Mouse (Mus musculus) embryonic facial prominence, embryonic 12.5 days (tissue): ENCODE results near the gene Slamf9. TPM values are rescaled to one million over a fixed set of nuclear protein-coding genes. Genes with fewer than 3 reads are reported as not detected.

Experiments
- ATAC-seq: fragments of 200-750 bp; cut with Nextera tagmentation; 2 replicates; pipeline ENCODE4 v1.8.0; 2017; ENCODE audit not compliant: insufficient number of reproducible peaks, insufficient read depth, low FRiP score, low TSS enrichment
- H3K27ac ChIP-seq: fragments of 300-500 bp; sonication (generic); 2 replicates; pipeline ENCODE4 v1.5.1; 2016; ENCODE audit warnings: mild to moderate bottlenecking
- H3K27me3 ChIP-seq: fragments of 300-500 bp; sonication (generic); 2 replicates; pipeline ENCODE4 v1.6.1; 2016; ENCODE audit warnings: mild to moderate bottlenecking, moderate library complexity
- H3K36me3 ChIP-seq: fragments of 300-500 bp; sonication (generic); 2 replicates; pipeline ENCODE4 v1.6.1; 2016; ENCODE audit warnings: mild to moderate bottlenecking
- H3K4me1 ChIP-seq: fragments of 300-500 bp; sonication (generic); 2 replicates; pipeline ENCODE4 v1.6.1; 2016
- H3K4me2 ChIP-seq: fragments of 300-500 bp; sonication (generic); replicated peaks from 2 replicates; pipeline ENCODE4 v1.6.1; 2016; ENCODE audit warnings: mild to moderate bottlenecking, moderate library complexity
- H3K4me3 ChIP-seq: fragments of 300-500 bp; sonication (generic); 2 replicates; pipeline ENCODE4 v1.5.1; 2016; ENCODE audit warnings: mild to moderate bottlenecking
- H3K9ac ChIP-seq: fragments of 300-500 bp; sonication (generic); 2 replicates; pipeline ENCODE4 v1.6.1; 2016; ENCODE audit warnings: mild to moderate bottlenecking, moderate library complexity
- H3K9me3 ChIP-seq: fragments of 300-500 bp; sonication (generic); 2 replicates; pipeline ENCODE4 v1.6.1; 2016; ENCODE audit warnings: mild to moderate bottlenecking, moderate library complexity
- WGBS: fragments of 180-500 bp; shearing (Covaris S2); methylation state at CpG from one replicate; pipeline ENCODE4 v1.1.7; 2016; 5-methylcytosine and 5-hydroxymethylcytosine counted together
- polyA plus RNA-seq: library from polyadenylated mRNA; unstranded; fragments of >200 nt; fragmentation: Nextera tagmentation; extraction: Ambion mirVana; gene quantifications from 2 replicates; pipeline ENCODE4 v1.2.1, GENCODE M21; 2016

Slamf9 gene
- polyA plus RNA-seq, 1 experiment from 2014 or later, result 0.41 TPM

DNA sequence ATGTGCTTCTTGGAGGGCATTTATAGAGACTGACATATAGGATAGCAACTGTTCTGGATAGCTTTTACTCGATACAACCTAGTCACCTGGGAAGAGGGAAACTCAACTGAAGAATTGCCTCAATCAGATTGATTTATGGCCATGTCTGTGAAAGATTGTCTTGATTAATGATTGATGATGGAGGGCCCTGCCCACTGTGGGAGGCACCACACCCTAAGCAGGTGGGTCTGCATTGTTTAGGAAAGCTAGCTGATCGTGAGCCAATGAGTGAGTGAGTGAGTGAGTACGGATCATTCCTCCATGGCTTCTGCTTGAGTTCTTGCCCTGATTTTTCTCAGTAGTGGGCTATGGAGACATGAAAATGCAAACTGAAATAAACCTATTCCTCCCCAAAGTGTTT is 34.6 kb upstream of the Slamf9 start:
- Histone ChIP-seq H3K27me3 (no peaks in the 10 kb centered on the region), H3K4me2 (no peak overlapping the region), H3K9me3 (no peaks in the 10 kb centered on the region), H3K4me3 (no peak overlapping the region), H3K27ac (no peak overlapping the region), H3K9ac (no peak overlapping the region), H3K36me3 (no peaks in the 10 kb centered on the region), H3K4me1 (no peaks in the 10 kb centered on the region)
- 89% methylated on average over 3 of the region's 3 CpGs for WGBS
- ATAC-seq, result no peak

DNA sequence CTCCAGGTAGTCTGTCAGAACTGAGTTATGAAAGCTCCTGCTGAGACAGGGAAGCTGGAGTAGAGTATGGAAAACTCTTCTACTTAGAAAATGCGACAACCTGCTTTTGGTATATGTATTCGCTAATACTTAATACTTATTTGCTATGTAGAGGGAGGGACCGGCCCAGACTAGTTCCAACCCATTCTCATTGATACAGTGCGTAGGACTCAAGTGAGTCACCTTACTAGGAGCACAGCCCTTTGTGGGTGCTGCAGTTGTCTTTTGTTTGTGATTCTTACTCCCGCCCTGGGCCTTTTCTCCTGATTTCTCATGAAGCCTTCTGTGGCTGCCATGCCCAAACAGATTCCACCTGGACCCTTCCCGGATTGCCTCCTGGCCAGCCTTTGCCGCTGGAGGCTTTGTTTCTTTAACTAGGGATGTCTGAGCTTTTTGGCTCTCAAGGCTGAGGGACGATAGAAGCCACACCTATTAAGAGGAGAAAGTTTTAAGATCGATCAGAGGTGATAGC is 33.2 kb upstream of the Slamf9 start:
- Histone ChIP-seq H3K4me1 (no peaks in the 10 kb centered on the region), H3K27ac (no peak overlapping the region), H3K9me3 (no peaks in the 10 kb centered on the region), H3K4me3 (no peak overlapping the region), H3K27me3 (no peaks in the 10 kb centered on the region), H3K36me3 (no peaks in the 10 kb centered on the region), H3K9ac (no peak overlapping the region), H3K4me2 (no peak overlapping the region)
- no peak for ATAC-seq
- 86% methylated on average over 9 of the region's 9 CpGs for WGBS

- 0 out of 2 replicates have a peak, but pooled peaks cover 6% of the 10 kb centered on the region for H3K4me1 ChIP-seq
- 19% methylated on average over 2 of the region's 2 CpGs for WGBS
- no peak for ATAC-seq
- no peaks in the 10 kb centered on the region for H3K27me3 ChIP-seq
- H3K4me3 ChIP-seq, result no peak overlapping the region
- no peak overlapping the region for H3K9ac ChIP-seq
- H3K27ac ChIP-seq, result no peak overlapping the region
- no peak overlapping the region for H3K4me2 ChIP-seq
- H3K36me3 ChIP-seq, result no peaks in the 10 kb centered on the region
- H3K9me3 ChIP-seq, result no peaks in the 10 kb centered on the region
Measured at GRCm38 (mm10) chr1:172450226-172450625, 24.9 kb upstream of the Slamf9 start.

GRCm38 (mm10) chr1:172450848-172451470 is 24.2 kb upstream of the Slamf9 start:
- no peak overlapping the region for H3K9ac ChIP-seq
- no peaks in the 10 kb centered on the region for H3K36me3 ChIP-seq
- no peaks in the 10 kb centered on the region for H3K27me3 ChIP-seq
- WGBS, result 31% methylated on average over 17 of the region's 17 CpGs
- no peaks in the 10 kb centered on the region for H3K9me3 ChIP-seq
- H3K4me2 ChIP-seq, result peak overlapping the region; percentile 30; the same call in 1 of the 2 replicates
- no peak overlapping the region for H3K4me3 ChIP-seq
- ATAC-seq, result 0 out of 2 replicates have a peak, but pooled peaks have one; percentile 52
- H3K27ac ChIP-seq, result no peak overlapping the region
- H3K4me1 ChIP-seq, result 0 out of 2 replicates have a peak, but pooled peaks cover 6% of the 10 kb centered on the region

GRCm38 (mm10) chr1:172452911-172453310 is 22.2 kb upstream of the Slamf9 start:
- H3K27ac ChIP-seq, result no peak overlapping the region

DNA sequence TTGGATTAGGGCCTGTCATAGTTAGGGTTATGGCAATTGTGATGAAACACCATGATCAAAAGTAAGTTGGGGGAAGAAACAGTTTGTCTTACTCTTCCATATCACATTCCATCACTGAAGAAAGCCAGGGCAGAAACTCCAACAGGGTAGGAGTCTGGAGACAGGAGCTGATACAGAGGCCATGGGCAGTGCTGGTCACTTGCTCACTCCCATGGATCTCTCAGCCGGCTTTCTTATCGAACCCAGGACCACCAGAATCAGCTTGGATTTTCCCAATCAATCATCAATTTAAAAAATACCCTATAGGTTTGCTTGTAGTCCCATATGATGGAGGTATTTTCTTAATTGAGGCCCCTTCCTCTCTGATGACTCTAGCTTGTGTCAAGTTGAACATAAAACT is 21.3 kb upstream of the Slamf9 start:
- no peak overlapping the region for H3K4me3 ChIP-seq
- H3K9ac ChIP-seq, result no peak overlapping the region
- H3K4me1 ChIP-seq, result 0 out of 2 replicates have a peak, but pooled peaks cover 6% of the 10 kb centered on the region
- 88% methylated on average over 2 of the region's 2 CpGs for WGBS
- no peak overlapping the region for H3K27ac ChIP-seq
- no peak overlapping the region for H3K4me2 ChIP-seq
- H3K9me3 ChIP-seq, result no peaks in the 10 kb centered on the region
- ATAC-seq, result no peak
- no peaks in the 10 kb centered on the region for H3K36me3 ChIP-seq
- no peaks in the 10 kb centered on the region for H3K27me3 ChIP-seq

More at GRCm38 (mm10) chr1:172452911-172453310, 22.2 kb upstream of the Slamf9 start:
- Histone ChIP-seq H3K4me1 (0 out of 2 replicates have a peak, but pooled peaks cover 6% of the 10 kb centered on the region), H3K27me3 (no peaks in the 10 kb centered on the region), H3K36me3 (no peaks in the 10 kb centered on the region), H3K4me3 (no peak overlapping the region), H3K9ac (no peak overlapping the region), H3K9me3 (no peaks in the 10 kb centered on the region), H3K4me2 (no peak overlapping the region)
- ATAC-seq, result no peak
- 84% methylated on average over 2 of the region's 2 CpGs for WGBS

GRCm38 (mm10) chr1:172455416-172455815 is 19.7 kb upstream of the Slamf9 start:
- no peaks in the 10 kb centered on the region for H3K36me3 ChIP-seq
- H3K9me3 ChIP-seq, result no peaks in the 10 kb centered on the region
- no peak for ATAC-seq
- 15% methylated on average over 4 of the region's 4 CpGs for WGBS
- no peaks in the 10 kb centered on the region for H3K27me3 ChIP-seq
- 0 out of 2 replicates have a peak, but pooled peaks cover 6% of the 10 kb centered on the region for H3K4me1 ChIP-seq
- no peak overlapping the region for H3K4me2 ChIP-seq
- no peak overlapping the region for H3K4me3 ChIP-seq
- no peak overlapping the region for H3K9ac ChIP-seq
- H3K27ac ChIP-seq, result no peak overlapping the region

DNA sequence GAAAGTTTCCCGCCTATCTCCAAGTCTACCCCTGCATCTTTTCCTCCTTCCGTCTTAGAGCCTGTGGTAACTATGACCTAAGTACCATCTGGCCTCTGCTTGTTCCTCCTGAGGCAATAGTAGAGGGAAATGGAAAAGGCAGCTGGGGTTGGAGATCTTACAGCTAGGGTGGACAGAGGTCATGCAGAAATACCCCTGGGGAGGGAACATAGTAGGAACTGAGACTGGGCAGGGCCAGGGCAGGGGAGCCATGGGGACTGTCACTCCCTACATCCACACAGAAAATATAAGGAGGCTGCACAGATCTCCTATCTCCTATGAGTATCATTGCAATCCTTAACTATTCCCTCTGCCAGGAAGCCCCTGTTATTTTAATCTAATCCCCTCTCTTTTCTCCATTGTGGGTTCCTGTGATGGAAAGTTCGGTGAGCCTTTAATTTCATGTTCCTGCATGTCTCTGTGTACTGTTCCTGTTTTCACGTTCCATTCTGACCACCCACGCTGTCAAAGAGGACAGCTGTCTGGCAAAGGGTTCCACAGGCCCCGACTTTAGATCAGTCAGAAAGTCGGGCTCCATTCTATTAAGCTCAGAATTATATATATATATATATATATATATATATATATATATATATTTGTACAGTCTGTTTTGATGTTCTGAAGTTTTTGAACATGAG is 19.0 kb upstream of the Slamf9 start:
- Histone ChIP-seq H3K36me3 (no peaks in the 10 kb centered on the region), H3K4me3 (no peak overlapping the region), H3K9me3 (no peaks in the 10 kb centered on the region), H3K9ac (no peak overlapping the region), H3K27ac (no peak overlapping the region), H3K27me3 (no peaks in the 10 kb centered on the region), H3K4me2 (no peak overlapping the region), H3K4me1 (0 out of 2 replicates have a peak, but pooled peaks cover under 1% of the 10 kb centered on the region)
- 58% methylated on average over 7 of the region's 7 CpGs for WGBS
- ATAC-seq, result no peak

DNA sequence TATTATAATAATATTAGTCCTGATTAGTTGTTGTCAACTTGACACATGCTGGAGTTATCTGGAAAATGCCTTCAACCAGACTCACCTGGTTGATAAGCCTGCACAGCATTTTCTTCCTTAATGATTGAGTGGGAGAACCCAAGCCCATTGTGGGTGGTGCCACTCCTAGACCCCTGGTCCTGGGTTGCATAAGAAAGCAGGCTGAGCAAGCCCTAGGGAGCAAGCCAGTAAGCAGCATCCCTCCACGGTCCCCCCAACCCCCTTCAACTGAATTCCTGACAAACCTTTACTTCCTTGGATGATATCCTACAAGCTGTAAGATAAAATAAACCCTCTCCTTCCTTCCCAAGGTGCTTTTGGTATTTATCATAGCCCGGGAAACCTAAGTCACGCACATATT is 18.0 kb upstream of the Slamf9 start:
- no peaks in the 10 kb centered on the region for H3K36me3 ChIP-seq
- H3K4me3 ChIP-seq, result no peak overlapping the region
- no peak for ATAC-seq
- H3K4me1 ChIP-seq, result no peaks in the 10 kb centered on the region
- no peak overlapping the region for H3K27ac ChIP-seq
- H3K9me3 ChIP-seq, result no peaks in the 10 kb centered on the region
- WGBS, result 92% methylated on average over 3 of the region's 3 CpGs
- no peaks in the 10 kb centered on the region for H3K27me3 ChIP-seq
- H3K4me2 ChIP-seq, result no peak overlapping the region
- no peak overlapping the region for H3K9ac ChIP-seq

DNA sequence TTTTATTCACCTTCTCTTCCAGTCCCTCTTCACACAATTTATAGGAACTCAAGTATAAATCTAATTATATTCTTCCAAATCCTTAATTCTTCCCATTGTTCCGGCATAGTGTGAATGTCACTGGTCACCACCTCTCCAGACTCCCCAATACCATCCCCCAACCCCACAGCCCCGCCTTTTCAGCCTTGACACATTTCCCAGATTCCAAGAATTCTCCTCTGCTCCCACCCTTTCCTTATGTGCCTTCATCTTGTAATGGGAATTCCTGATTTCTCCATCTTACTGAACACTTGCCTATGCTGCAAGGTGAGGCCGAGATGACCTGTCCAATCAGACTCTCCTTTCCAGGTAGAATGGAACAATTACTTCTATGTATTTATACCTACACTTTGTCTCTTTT is 17.1 kb upstream of the Slamf9 start:
- 84% methylated on average over 3 of the region's 3 CpGs for WGBS
- H3K9ac ChIP-seq, result no peak overlapping the region
- no peak for ATAC-seq

GRCm38 (mm10) chr1:172461602-172462001 is 13.6 kb upstream of the Slamf9 start:
- no peaks in the 10 kb centered on the region for H3K9me3 ChIP-seq
- H3K27ac ChIP-seq, result no peak overlapping the region
- no peak overlapping the region for H3K4me2 ChIP-seq
- no peaks in the 10 kb centered on the region for H3K36me3 ChIP-seq
- no peak overlapping the region for H3K9ac ChIP-seq
- no peaks in the 10 kb centered on the region for H3K4me1 ChIP-seq
- no peak overlapping the region for H3K4me3 ChIP-seq
- WGBS, result 52% methylated on average over 2 of the region's 2 CpGs
- ATAC-seq, result no peak
- H3K27me3 ChIP-seq, result no peaks in the 10 kb centered on the region

More for the DNA sequence above, 17.1 kb upstream of the Slamf9 start:
- H3K9me3 ChIP-seq, result no peaks in the 10 kb centered on the region
- H3K4me1 ChIP-seq, result no peaks in the 10 kb centered on the region
- no peaks in the 10 kb centered on the region for H3K36me3 ChIP-seq
- H3K27me3 ChIP-seq, result no peaks in the 10 kb centered on the region
- H3K4me3 ChIP-seq, result no peak overlapping the region
- H3K4me2 ChIP-seq, result no peak overlapping the region
- no peak overlapping the region for H3K27ac ChIP-seq

DNA sequence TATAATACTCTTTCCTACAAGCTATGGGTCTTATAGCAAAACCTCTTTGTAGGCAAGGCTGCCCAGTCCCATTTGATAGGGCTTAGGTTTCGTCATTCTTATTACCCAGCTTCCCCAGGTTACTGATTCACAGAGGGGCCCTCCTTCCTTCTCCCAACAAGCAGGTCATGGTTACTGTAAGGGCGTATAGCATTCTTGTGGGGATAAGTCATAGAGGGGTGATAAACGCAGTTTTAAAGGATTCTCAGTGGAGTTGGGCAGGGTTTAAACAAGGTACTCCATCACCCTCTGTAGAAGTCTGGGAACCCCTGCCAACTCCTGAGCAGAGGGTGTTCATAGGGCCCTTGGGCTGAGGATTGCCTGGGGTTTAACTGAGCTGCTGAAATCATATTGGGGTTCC is 12.6 kb upstream of the Slamf9 start:
- Histone ChIP-seq H3K36me3 (no peaks in the 10 kb centered on the region), H3K27me3 (no peaks in the 10 kb centered on the region), H3K4me1 (no peaks in the 10 kb centered on the region), H3K27ac (no peak overlapping the region), H3K4me3 (no peak overlapping the region), H3K4me2 (no peak overlapping the region), H3K9ac (no peak overlapping the region), H3K9me3 (no peaks in the 10 kb centered on the region)
- no peak for ATAC-seq
- 86% methylated on average over 3 of the region's 3 CpGs for WGBS
